17 mouse cellular contexts compared by ENCODE assay signal in genomic region chr4:85438813-85439212, GRCm38 (mm10).
A peak's percentile ranks its signal among the peaks of the same experiment; 100 is the strongest.
DNase-seq lines count a peak whose midpoint lies in the region; ATAC-seq and TF ChIP-seq lines count a peak whose summit lies in the region.
"Had no signal": no experiment of that assay in that cellular context is flagged by ENCODE, and none has a peak within 500 bp of the region (broad histone marks: within the 10 kb centered on the region; RNA-seq: fewer than 3 reads in every experiment).

No protein-coding gene starts in this region.

- peak; percentile 72; the same call in 1 of the 2 replicates for ATAC-seq in forebrain, embryonic 14.5 days
- ATAC-seq in hindbrain, embryonic 16.5 days: peak; percentile 42; the same call in 1 of the 2 replicates
- ATAC-seq in hindbrain, embryonic 11.5 days (ENCODE audit: low FRiP score): no peak
- ATAC-seq: forebrain, embryonic 15.5 days had no signal

- no peaks in the 10 kb centered on the region for H3K9me3 ChIP-seq in forebrain, embryonic 14.5 days (replicated peaks; ENCODE audit: control insufficient read depth, low read length)
- no peaks in the 10 kb centered on the region for H3K9me3 ChIP-seq in forebrain, embryonic 10.5 days
- H3K9me3 ChIP-seq in hindbrain, embryonic 16.5 days (ENCODE audit: control insufficient read depth, low read length): no peaks in the 10 kb centered on the region
- no peaks in the 10 kb centered on the region for H3K9me3 ChIP-seq in hindbrain, embryonic 11.5 days (ENCODE audit: control insufficient read depth, low read length)
- H3K9me3 ChIP-seq: embryonic facial prominence, embryonic 10.5 days; embryonic facial prominence, embryonic 12.5 days; forebrain, embryonic 15.5 days had no signal

- no peak overlapping the region for H3K4me3 ChIP-seq in forebrain, embryonic 14.5 days (ENCODE audit: low read depth, low read length)
- no peak overlapping the region for H3K4me3 ChIP-seq in forebrain, embryonic 10.5 days
- no peak overlapping the region for H3K4me3 ChIP-seq in hindbrain, embryonic 16.5 days (ENCODE audit: low read length)
- no peak overlapping the region for H3K4me3 ChIP-seq in hindbrain, embryonic 11.5 days (ENCODE audit: low read depth, low read length)
- H3K4me3 ChIP-seq: embryonic facial prominence, embryonic 10.5 days; embryonic facial prominence, embryonic 12.5 days; forebrain, embryonic 15.5 days had no signal

- H3K27me3 ChIP-seq in forebrain, embryonic 14.5 days (replicated peaks; ENCODE audit: control insufficient read depth, insufficient read depth, low read length): no peaks in the 10 kb centered on the region
- H3K27me3 ChIP-seq in forebrain, embryonic 10.5 days (ENCODE audit: poor library complexity, severe bottlenecking): no peaks in the 10 kb centered on the region
- H3K27me3 ChIP-seq in hindbrain, embryonic 16.5 days (replicated peaks; ENCODE audit: control insufficient read depth, insufficient read depth, low read length): no peaks in the 10 kb centered on the region
- no peaks in the 10 kb centered on the region for H3K27me3 ChIP-seq in hindbrain, embryonic 11.5 days (ENCODE audit: control insufficient read depth, insufficient read depth, low read length)
- H3K27me3 ChIP-seq: embryonic facial prominence, embryonic 12.5 days; forebrain, embryonic 15.5 days had no signal

- H3K27ac ChIP-seq in forebrain, embryonic 14.5 days (ENCODE audit: low read depth, low read length): no peak overlapping the region
- H3K27ac ChIP-seq in forebrain, embryonic 10.5 days: no peak overlapping the region
- no peak overlapping the region for H3K27ac ChIP-seq in hindbrain, embryonic 16.5 days (ENCODE audit: low read depth, low read length)
- H3K27ac ChIP-seq in hindbrain, embryonic 11.5 days (ENCODE audit: low read depth, low read length): no peak overlapping the region
- H3K27ac ChIP-seq: embryonic facial prominence, embryonic 10.5 days; embryonic facial prominence, embryonic 12.5 days; forebrain, embryonic 15.5 days had no signal

- H3K36me3 ChIP-seq in forebrain, embryonic 14.5 days (ENCODE audit: control insufficient read depth, insufficient read depth, low read length): no peaks in the 10 kb centered on the region
- no peaks in the 10 kb centered on the region for H3K36me3 ChIP-seq in forebrain, embryonic 10.5 days (replicated peaks)
- no peaks in the 10 kb centered on the region for H3K36me3 ChIP-seq in hindbrain, embryonic 16.5 days (ENCODE audit: control insufficient read depth, insufficient read depth, low read length)
- no peaks in the 10 kb centered on the region for H3K36me3 ChIP-seq in hindbrain, embryonic 11.5 days (ENCODE audit: control insufficient read depth, insufficient read depth, low read length)
- H3K36me3 ChIP-seq: embryonic facial prominence, embryonic 10.5 days; embryonic facial prominence, embryonic 12.5 days; forebrain, embryonic 15.5 days had no signal

- peak; percentile 63 for DNase-seq in forebrain, embryonic 14.5 days (ENCODE audit: low spot score)
- no peak for DNase-seq in forebrain, embryonic 10.5 days (ENCODE audit: extremely low spot score, low spot score)
- no peak for DNase-seq in hindbrain, embryonic 11.5 days (ENCODE audit: low spot score)
- peak; percentile 72 for DNase-seq in brain, embryonic 14.5 days (ENCODE audit: low read depth)
- DNase-seq in gastrocnemius, adult 18-20 months (ENCODE audit: low spot score): no peak
- DNase-seq: adrenal gland, adult 2 months; adrenal gland, postnatal 10 days; adrenal gland, postnatal 25 days; cerebellum, adult 11-12 months; cerebellum, adult 2 months; cerebellum, adult 9-10 months; cerebellum, postnatal 10 days; cerebellum, postnatal 25 days had no signal

- H3K4me2 ChIP-seq in forebrain, embryonic 14.5 days (ENCODE audit: low read length): no peak overlapping the region
- no peak overlapping the region for H3K4me2 ChIP-seq in hindbrain, embryonic 16.5 days (ENCODE audit: low read length)
- H3K4me2 ChIP-seq in hindbrain, embryonic 11.5 days (replicated peaks; ENCODE audit: low read depth, low read length): no peak overlapping the region
- H3K4me2 ChIP-seq: embryonic facial prominence, embryonic 12.5 days; forebrain, embryonic 15.5 days had no signal

- H3K4me1 ChIP-seq in forebrain, embryonic 14.5 days (ENCODE audit: control insufficient read depth, insufficient read depth, low read length): peaks cover 2% of the 10 kb centered on the region; the same call in 1 of the 2 replicates
- H3K4me1 ChIP-seq in forebrain, embryonic 10.5 days: no peaks in the 10 kb centered on the region
- no peaks in the 10 kb centered on the region for H3K4me1 ChIP-seq in hindbrain, embryonic 16.5 days (ENCODE audit: control insufficient read depth, insufficient read depth, low read depth, low read length)
- no peaks in the 10 kb centered on the region for H3K4me1 ChIP-seq in hindbrain, embryonic 11.5 days (replicated peaks; ENCODE audit: control insufficient read depth, insufficient read depth, low read length)

- no peak for TF ChIP-seq CTCF in brain, embryonic 14.5 days (IDR thresholded peaks at IDR 0.05; ENCODE audit: borderline replicate concordance, extremely low read depth, insufficient read depth, insufficient read length)

- 30% methylated on average over 3 of the region's 3 CpGs for whole genome bisulfite sequencing in forebrain, embryonic 14.5 days
- WGBS in forebrain, embryonic 10.5 days: 77% methylated on average over 3 of the region's 3 CpGs
- 54% methylated on average over 3 of the region's 3 CpGs for WGBS in hindbrain, embryonic 16.5 days
- 78% methylated on average over 3 of the region's 3 CpGs for WGBS in hindbrain, embryonic 11.5 days

- no peak for TF ChIP-seq POLR2A in brain, embryonic 14.5 days (IDR thresholded peaks at IDR 0.05; ENCODE audit: borderline replicate concordance, extremely low read depth, insufficient read depth, insufficient read length, poor library complexity, severe bottlenecking)

- no peak overlapping the region for H3K9ac ChIP-seq in forebrain, embryonic 14.5 days (ENCODE audit: low read length)
- H3K9ac ChIP-seq in hindbrain, embryonic 16.5 days (ENCODE audit: low read depth, low read length): no peak overlapping the region
- no peak overlapping the region for H3K9ac ChIP-seq in hindbrain, embryonic 11.5 days (ENCODE audit: low read depth, low read length)
- H3K9ac ChIP-seq: embryonic facial prominence, embryonic 12.5 days; forebrain, embryonic 15.5 days had no signal

Comparison
In these comparisons a context has a peak if more than half of its experiments do, and no peak if none do; other contexts are left out.
1. DNase-seq: peak in forebrain, embryonic 14.5 days (single experiment) and brain, embryonic 14.5 days (single experiment); none in forebrain, embryonic 10.5 days (single experiment), hindbrain, embryonic 11.5 days (single experiment) and gastrocnemius, adult 18-20 months (single experiment).